Mouse (Mus musculus): ENCODE results near the gene Vstm4. TPM values are rescaled to one million over a fixed set of nuclear protein-coding genes. Genes with fewer than 3 reads are reported as not detected.

Vstm4 gene
- polyA plus RNA-seq, 1 experiment, result 5.5 TPM

- 84% methylated on average over 3 of the region's 3 CpGs for WGBS
- no peak for DNase-seq
- Histone ChIP-seq H3K27me3 (ENCODE audit: control insufficient read depth, insufficient read depth, low read length) (no peaks in the 10 kb centered on the region; the same call in 1 of the 2 replicates), H3K4me1 (ENCODE audit: control insufficient read depth, insufficient read depth, low read length) (no peaks in the 10 kb centered on the region), H3K27ac (ENCODE audit: insufficient read depth, low read length) (no peak overlapping the region), H3K4me3 (replicated peaks; ENCODE audit: insufficient read depth, low read depth, low read length) (no peak overlapping the region)
- TF ChIP-seq CTCF (IDR thresholded peaks at IDR 0.05; ENCODE audit: borderline replicate concordance, insufficient read depth, low read depth, low read length) (no peak), POLR2A (IDR thresholded peaks at IDR 0.05; ENCODE audit: borderline replicate concordance, insufficient read depth, low read length) (no peak)
These were observed 32.7 kb upstream of the Vstm4 start for GRCm38 (mm10) chr14:32823861-32824260.

GRCm38 (mm10) chr14:32824267-32825150 lies 32.0 kb upstream of the Vstm4 start:
- no peak for TF ChIP-seq POLR2A (IDR thresholded peaks at IDR 0.05; ENCODE audit: borderline replicate concordance, insufficient read depth, low read length)
- no peak for TF ChIP-seq CTCF (IDR thresholded peaks at IDR 0.05; ENCODE audit: borderline replicate concordance, insufficient read depth, low read depth, low read length)
- no peaks in the 10 kb centered on the region for H3K4me1 ChIP-seq (ENCODE audit: control insufficient read depth, insufficient read depth, low read length)
- no peak overlapping the region for H3K4me3 ChIP-seq (replicated peaks; ENCODE audit: insufficient read depth, low read depth, low read length)
- DNase-seq, result no peak
- no peaks in the 10 kb centered on the region; the same call in 1 of the 2 replicates for H3K27me3 ChIP-seq (ENCODE audit: control insufficient read depth, insufficient read depth, low read length)
- no peak overlapping the region for H3K27ac ChIP-seq (ENCODE audit: insufficient read depth, low read length)
- WGBS, result 67% methylated on average over 14 of the region's 14 CpGs

GRCm38 (mm10) chr14:32825426-32826032 lies 31.0 kb upstream of the Vstm4 start:
- DNase-seq, result no peak
- TF ChIP-seq CTCF (IDR thresholded peaks at IDR 0.05; ENCODE audit: borderline replicate concordance, insufficient read depth, low read depth, low read length), result no peak
- TF ChIP-seq POLR2A (IDR thresholded peaks at IDR 0.05; ENCODE audit: borderline replicate concordance, insufficient read depth, low read length), result no peak
- no peaks in the 10 kb centered on the region for H3K4me1 ChIP-seq (ENCODE audit: control insufficient read depth, insufficient read depth, low read length)
- H3K4me3 ChIP-seq (replicated peaks; ENCODE audit: insufficient read depth, low read depth, low read length), result no peak overlapping the region
- 31% methylated on average over 11 of the region's 11 CpGs for WGBS
- H3K27me3 ChIP-seq (ENCODE audit: control insufficient read depth, insufficient read depth, low read length), result no peaks in the 10 kb centered on the region; the same call in 1 of the 2 replicates
- no peak overlapping the region for H3K27ac ChIP-seq (ENCODE audit: insufficient read depth, low read length)

GRCm38 (mm10) chr14:32827165-32827564 lies 29.4 kb upstream of the Vstm4 start:
- Histone ChIP-seq H3K27ac (ENCODE audit: insufficient read depth, low read length) (no peak overlapping the region), H3K4me1 (ENCODE audit: control insufficient read depth, insufficient read depth, low read length) (no peaks in the 10 kb centered on the region), H3K27me3 (ENCODE audit: control insufficient read depth, insufficient read depth, low read length) (no peaks in the 10 kb centered on the region; the same call in 1 of the 2 replicates), H3K4me3 (replicated peaks; ENCODE audit: insufficient read depth, low read depth, low read length) (no peak overlapping the region)
- no peak for TF ChIP-seq CTCF (IDR thresholded peaks at IDR 0.05; ENCODE audit: borderline replicate concordance, insufficient read depth, low read depth, low read length)
- 62% methylated on average over 4 of the region's 4 CpGs for whole genome bisulfite sequencing
- no peak for DNase-seq

GRCm38 (mm10) chr14:32827994-32828650 lies 28.4 kb upstream of the Vstm4 start:
- H3K27me3 ChIP-seq (ENCODE audit: control insufficient read depth, insufficient read depth, low read length), result no peaks in the 10 kb centered on the region; the same call in 1 of the 2 replicates
- H3K4me3 ChIP-seq (replicated peaks; ENCODE audit: insufficient read depth, low read depth, low read length), result no peak overlapping the region
- no peaks in the 10 kb centered on the region for H3K4me1 ChIP-seq (ENCODE audit: control insufficient read depth, insufficient read depth, low read length)
- no peak for TF ChIP-seq CTCF (IDR thresholded peaks at IDR 0.05; ENCODE audit: borderline replicate concordance, insufficient read depth, low read depth, low read length)
- TF ChIP-seq POLR2A (IDR thresholded peaks at IDR 0.05; ENCODE audit: borderline replicate concordance, insufficient read depth, low read length), result no peak
- WGBS, result 37% methylated on average over 6 of the region's 6 CpGs
- no peak overlapping the region for H3K27ac ChIP-seq (ENCODE audit: insufficient read depth, low read length)
- no peak for DNase-seq

GRCm38 (mm10) chr14:32833847-32834246 lies 22.7 kb upstream of the Vstm4 start, which contains the start of gene Fam170b:
Fam170b (plus strand) TSS chr14:32833962.
- TF ChIP-seq POLR2A (IDR thresholded peaks at IDR 0.05; ENCODE audit: borderline replicate concordance, insufficient read depth, low read length) (no peak), CTCF (IDR thresholded peaks at IDR 0.05; ENCODE audit: borderline replicate concordance, insufficient read depth, low read depth, low read length) (no peak)
- Histone ChIP-seq H3K4me3 (replicated peaks; ENCODE audit: insufficient read depth, low read depth, low read length) (no peak within 1 kb of the TSS), H3K4me1 (ENCODE audit: control insufficient read depth, insufficient read depth, low read length) (no peaks in the 10 kb centered on the region), H3K27me3 (ENCODE audit: control insufficient read depth, insufficient read depth, low read length) (no peaks in the 10 kb centered on the region; the same call in 1 of the 2 replicates), H3K27ac (ENCODE audit: insufficient read depth, low read length) (no peak within 1 kb of the TSS)
- WGBS, result 84% methylated on average over 8 of the region's 8 CpGs
- DNase-seq, result no peak

GRCm38 (mm10) chr14:32835181-32835580 lies 21.4 kb upstream of the Vstm4 start:
- Histone ChIP-seq H3K27me3 (ENCODE audit: control insufficient read depth, insufficient read depth, low read length) (no peaks in the 10 kb centered on the region), H3K4me1 (ENCODE audit: control insufficient read depth, insufficient read depth, low read length) (no peaks in the 10 kb centered on the region), H3K27ac (ENCODE audit: insufficient read depth, low read length) (no peak overlapping the region), H3K4me3 (replicated peaks; ENCODE audit: insufficient read depth, low read depth, low read length) (peak overlapping the region; percentile 28)
- TF ChIP-seq CTCF (IDR thresholded peaks at IDR 0.05; ENCODE audit: borderline replicate concordance, insufficient read depth, low read depth, low read length) (no peak), POLR2A (IDR thresholded peaks at IDR 0.05; ENCODE audit: borderline replicate concordance, insufficient read depth, low read length) (no peak)
- no peak for DNase-seq
- WGBS, result 36% methylated on average over 14 of the region's 14 CpGs

Data from cerebellum, adult 2 months (tissue).